Mouse (Mus musculus) adrenal gland (tissue): ENCODE measurements around the gene Ier5l.

Source experiments
- intact Hi-C: fragments of 180-260 bp; cut with DNase I; formaldehyde crosslinking; loops from one replicate; pipeline ENCODE4 v1.15.1; 2025
- long read RNA-seq, 2 experiments: library from polyadenylated mRNA; unstranded; transcript quantifications; one replicate each; pipeline ENCODE4 v2.0.0; 2020; ENCODE audit warnings: borderline replicate concordance in 1 of 2; ENCODE audit not compliant: insufficient replicate concordance in 1 of 2

Gene Ier5l
- long read RNA-seq, experiment 1: 0 reads
- long read RNA-seq, experiment 2, partial matches to known transcripts: 0 of 1 reads
- long read RNA-seq, experiment 2, other reads (novel, unspliced or antisense): 0 of 1 reads

DNA sequence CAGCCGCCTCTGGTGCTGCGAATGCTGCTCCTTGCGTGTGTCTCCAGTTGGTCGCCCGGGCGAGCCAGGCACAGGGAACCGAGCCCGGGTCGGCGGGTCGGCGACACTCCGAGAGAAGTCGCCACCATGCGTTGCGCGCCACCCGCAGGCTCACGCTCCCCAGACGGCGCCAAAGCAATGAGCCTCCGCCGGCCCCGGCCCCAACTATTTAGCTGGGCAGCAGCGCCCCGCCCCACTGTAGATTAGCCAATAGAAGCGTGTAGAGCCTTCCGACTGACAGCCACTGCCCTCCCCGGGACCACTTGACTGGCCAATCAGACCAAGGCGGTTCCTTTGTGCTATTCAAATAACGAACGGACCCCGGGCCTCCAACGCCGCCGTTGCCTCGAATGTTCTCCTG lies at the start of gene Ier5l:
Gene Ier5l (minus strand): TSS at position 181 of the 400 bp plus-strand sequence.
- intact Hi-C loops: loop anchor here (5.0 kb wide), 1 partner anchor 243 kb away; no protein-coding TSS in a partner anchor

- intact Hi-C loops: no loop called here
These were observed 49.7 kb upstream of the Ier5l start for GRCm38 (mm10) chr2:30523727-30524126.

GRCm38 (mm10) chr2:30510711-30511380 lies 36.8 kb upstream of the Ier5l start:
- intact Hi-C loops: no loop called here

DNA sequence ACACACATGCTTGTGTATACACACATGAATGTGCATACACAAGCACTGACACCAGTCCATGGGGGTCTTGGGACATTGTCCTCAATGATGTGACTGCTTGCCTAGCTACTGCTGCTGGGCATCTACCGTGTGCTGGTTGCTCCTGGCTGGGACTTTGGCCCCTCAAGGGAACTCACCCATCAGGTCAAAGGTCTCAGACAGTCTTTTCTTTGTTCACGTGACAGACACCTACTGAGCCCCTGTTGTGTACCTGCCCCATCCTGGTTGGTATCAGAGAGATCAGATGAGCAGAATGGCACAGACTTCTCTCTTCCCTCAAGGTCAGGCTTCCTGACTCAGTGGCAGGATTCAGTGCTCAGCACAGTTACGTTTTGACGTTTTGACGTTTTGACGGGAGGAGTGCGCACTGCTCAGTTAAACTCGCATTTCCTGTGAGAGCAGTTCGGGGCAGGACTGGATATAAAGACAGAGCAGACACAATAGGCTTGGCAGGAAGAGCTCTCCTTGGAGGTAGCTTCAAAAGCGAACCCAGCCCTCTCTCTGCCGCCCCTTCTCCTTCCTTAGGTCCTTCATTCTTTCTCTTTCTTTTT lies 33.2 kb upstream of the Ier5l start:
- intact Hi-C loops: no loop called here

GRCm38 (mm10) chr2:30503677-30504621 lies 29.9 kb upstream of the Ier5l start:
- intact Hi-C loops: no loop called here

GRCm38 (mm10) chr2:30501701-30502100 lies 27.7 kb upstream of the Ier5l start:
- intact Hi-C loops: no loop called here

DNA sequence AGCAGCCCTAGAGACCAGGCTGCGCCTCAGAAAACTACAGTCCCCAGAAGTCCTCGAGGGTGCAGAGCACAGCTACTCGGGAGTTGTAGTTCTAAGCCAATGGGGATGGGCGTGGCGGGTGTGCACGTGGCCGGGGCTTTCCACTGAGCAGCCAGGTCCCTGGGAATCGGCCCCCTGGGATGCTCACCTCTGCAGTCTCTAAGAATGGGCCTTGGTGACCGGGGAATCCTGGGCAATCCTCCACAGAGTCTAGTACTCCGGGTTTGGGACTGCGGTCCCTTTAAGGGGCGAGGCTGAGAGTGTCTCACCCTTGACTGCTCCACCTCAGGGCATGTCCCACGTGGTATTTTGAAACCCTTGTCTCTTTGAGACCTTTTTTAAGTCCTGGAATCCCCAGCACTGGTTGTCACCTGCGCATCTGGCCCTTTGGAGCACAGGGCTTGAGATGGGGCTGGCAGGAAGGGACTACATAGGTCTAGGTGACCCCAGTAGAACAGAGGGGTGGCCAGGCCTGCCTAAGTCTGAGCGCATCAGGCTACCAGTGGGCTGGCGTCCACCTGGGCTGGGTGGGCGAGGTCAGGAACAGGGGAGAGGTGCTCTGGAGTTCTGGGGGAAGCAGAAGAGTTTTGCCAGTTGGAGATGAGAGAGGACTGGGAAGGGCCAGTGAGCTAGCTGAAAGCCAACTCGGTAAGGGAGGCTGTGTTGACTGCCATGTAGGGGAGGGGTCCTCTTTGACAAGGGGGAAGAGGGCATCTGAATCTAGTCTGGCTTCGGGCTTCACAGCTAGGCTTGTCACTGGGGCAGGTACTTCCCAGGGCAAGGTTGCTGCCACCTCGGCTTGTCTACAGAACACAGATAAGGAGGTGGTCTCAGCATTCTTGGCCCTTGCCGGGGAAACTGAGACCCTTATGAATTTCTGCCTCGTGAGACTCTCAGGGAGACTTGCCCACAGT lies 22.2 kb upstream of the Ier5l start:
- intact Hi-C loops: no loop called here

GRCm38 (mm10) chr2:30495000-30495908 lies 21.2 kb upstream of the Ier5l start:
- intact Hi-C loops: no loop called here

DNA sequence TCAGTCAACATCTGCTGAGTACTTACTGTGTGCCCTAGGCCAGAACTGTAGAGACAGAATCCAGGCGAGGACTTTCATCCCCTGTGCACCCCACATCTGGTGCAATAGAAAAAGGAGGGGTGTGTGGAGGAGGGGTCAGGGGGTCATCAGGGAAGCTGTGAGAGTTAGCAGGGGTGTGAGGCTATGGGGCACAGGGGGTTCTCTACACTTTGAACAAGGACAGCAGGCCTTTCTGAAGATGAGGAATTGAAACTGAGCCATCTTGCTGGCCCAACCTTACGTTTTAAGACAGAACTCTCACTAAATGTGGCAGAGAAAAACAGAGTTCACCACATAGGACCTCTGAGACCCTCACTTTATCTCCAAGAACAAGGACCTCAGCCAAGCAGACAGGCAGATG lies 16.4 kb upstream of the Ier5l start:
- intact Hi-C loops: no loop called here

DNA sequence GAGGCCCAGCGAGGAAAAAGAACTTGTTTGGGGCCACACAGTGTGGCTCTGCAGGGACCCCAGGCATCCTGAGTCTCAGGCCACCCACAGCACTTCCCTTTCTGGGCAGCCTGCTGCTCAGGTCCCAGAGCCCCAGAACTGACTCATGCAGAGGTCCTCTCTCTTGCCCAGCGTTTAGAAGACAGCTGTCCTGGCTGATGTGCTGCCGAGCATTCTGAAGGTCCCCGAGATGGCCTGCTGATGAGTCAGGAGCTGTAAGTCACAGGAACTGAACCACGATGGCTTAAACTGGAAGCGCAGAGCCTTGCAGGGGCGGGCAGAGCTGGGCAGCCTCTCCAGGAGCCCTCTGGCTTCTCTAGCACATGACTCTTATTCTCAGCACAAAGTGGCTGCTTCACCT lies 13.6 kb upstream of the Ier5l start:
- intact Hi-C loops: loop anchor here (5.0 kb wide), 1 partner anchor 90 kb away; no protein-coding TSS in a partner anchor

DNA sequence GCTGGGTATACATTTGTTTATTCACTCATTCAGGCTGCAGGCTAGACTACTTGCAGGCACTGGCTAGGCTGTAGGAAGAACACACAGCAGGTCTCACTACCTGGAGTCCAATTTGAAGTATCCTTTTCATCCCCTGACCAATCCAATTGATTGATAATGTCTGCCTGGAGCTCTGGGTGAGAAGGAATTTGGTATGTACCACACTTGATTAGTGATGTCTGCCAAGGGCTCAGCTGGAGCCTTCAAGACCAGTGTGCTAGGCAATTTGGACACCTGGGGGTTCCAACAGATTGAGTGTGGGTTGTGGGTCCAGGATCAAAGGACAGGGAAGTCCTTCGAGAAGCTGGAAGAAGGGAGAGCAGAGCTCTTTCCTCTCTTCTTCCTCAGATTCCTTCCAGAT lies 4.5 kb upstream of the Ier5l start:
- intact Hi-C loops: no loop called here

GRCm38 (mm10) chr2:30476241-30476640 lies 2.2 kb upstream of the Ier5l start:
- intact Hi-C loops: no loop called here

- intact Hi-C loops: no loop called here
These were observed 1.4 kb upstream of the Ier5l start for GRCm38 (mm10) chr2:30475457-30475856.

DNA sequence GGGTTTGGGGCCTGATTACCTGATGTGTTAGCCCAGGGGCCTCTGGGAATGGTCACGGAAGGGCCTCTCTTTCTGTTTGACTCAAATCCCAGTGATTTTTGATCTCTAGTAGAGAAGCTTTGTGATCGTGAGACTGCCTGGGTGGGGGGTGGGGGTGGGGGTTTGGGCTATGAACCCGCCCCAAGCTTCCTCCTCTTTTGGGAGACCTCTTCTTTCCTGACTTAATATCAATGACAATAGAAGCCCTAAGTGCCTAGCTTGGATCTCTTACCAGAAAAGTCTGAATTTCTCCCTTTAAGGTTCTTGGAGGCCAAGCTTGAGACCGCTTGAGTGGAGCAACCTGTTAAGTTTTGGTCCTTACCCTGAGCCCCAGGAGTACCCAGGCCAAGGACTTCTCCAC lies 757 bp upstream of the Ier5l start:
- intact Hi-C loops: loop anchor here (5.0 kb wide), 1 partner anchor 243 kb away; no protein-coding TSS in a partner anchor

GRCm38 (mm10) chr2:30473431-30474031 lies 488 bp downstream of the Ier5l start:
- intact Hi-C loops: loop anchor here (5.0 kb wide), 1 partner anchor 244 kb away; no protein-coding TSS in a partner anchor

- intact Hi-C loops: loop anchor here (5.0 kb wide), 1 partner anchor 244 kb away; no protein-coding TSS in a partner anchor
These were observed 1.2 kb downstream of the Ier5l start for GRCm38 (mm10) chr2:30472731-30473351.

DNA sequence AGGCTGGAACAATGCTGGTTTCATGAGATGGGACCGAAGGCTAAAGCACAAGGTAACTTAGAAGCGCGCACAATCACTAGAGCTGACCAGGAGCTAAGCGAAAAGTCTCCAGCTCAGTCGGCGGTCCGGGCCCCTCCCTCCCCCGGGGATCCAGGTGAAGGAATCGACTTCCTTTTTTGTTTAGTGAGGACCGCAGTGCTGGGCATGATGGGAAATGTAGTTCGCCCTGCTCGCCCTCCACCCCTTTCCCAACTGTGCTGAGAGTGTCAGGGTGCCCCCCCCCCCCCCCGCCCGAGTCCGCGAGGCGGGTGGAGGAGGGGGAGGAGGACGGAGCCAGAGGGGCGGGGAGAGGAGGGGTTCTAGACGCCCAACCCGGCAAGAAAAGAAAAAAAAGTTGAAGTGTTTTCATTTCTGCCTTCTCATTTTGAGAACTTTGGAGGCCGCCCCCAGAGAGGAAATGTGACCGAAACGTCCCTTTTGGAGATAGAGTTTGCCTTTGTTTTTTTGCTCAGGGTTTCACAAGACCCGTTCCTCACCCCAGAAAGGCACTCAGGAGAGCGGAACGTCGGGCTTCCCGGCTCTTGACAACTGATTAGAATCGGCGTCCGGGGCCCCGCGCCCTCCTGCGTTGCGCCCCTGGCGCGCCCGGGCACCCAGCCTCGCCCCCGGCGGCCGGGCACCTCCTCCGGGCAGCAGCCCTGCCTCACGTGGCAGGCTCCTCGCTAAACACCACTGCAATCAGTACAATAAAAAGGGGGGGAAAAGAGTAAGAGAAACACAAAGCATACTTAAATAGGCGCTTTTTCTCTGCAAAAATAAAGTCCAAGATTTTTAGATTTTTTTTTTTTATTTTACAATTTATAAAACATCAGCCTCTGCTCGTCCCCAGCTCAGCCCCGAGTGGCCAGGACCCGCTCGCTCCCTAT lies 2.0 kb downstream of the Ier5l start:
- intact Hi-C loops: loop anchor here (5.0 kb wide), 1 partner anchor 245 kb away; no protein-coding TSS in a partner anchor
